Mouse (Mus musculus) kidney, adult 10 weeks (tissue): Measurements from ENCODE around the gene Tmem69. TPM values are rescaled to one million over a fixed set of nuclear protein-coding genes. Genes with fewer than 3 reads are reported as not detected.

Experiments used
- polyA plus RNA-seq: library from polyadenylated mRNA; stranded (reverse); fragments of 350-450 nt; fragmentation: Illumina TruSeq; extraction: RNeasy Lipid Tissue Mini Kit (QIAGEN cat#74804); gene quantifications from one replicate; pipeline ENCODE4 v1.2.3, GENCODE M21; 2014; ENCODE audit warnings: low read depth, low replicate concordance

Gene Tmem69
- 99.4 TPM for polyA plus RNA-seq

GRCm38 (mm10) chr4:116555413-116556300, at the start of gene Tmem69:
Tmem69 (minus strand) TSS chr4:116555936.

GRCm38 (mm10) chr4:116596379-116596778, 40.6 kb upstream of the Tmem69 start, which contains the start of gene Ccdc17:
Ccdc17 (plus strand) TSS chr4:116596654.

GRCm38 (mm10) chr4:116557306-116558121, 1.8 kb upstream of the Tmem69 start, which contains the start of gene Gpbp1l1:
Gpbp1l1 (plus strand) TSS chr4:116557658.

GRCm38 (mm10) chr4:116507425-116508218, 48.1 kb downstream of the Tmem69 start, which contains the start of gene Ipp:
Ipp (plus strand) TSS chr4:116507549.

Other genes with a start within 250 kb of the Tmem69 start
- gene Mast2, start 91.8 kb downstream of the Tmem69 start, polyA plus RNA-seq: 20.3 TPM
- gene Ipp, start 48.4 kb downstream of the Tmem69 start, polyA plus RNA-seq: 33.4 TPM
- 64.3 TPM for gene Gpbp1l1, start 1.7 kb upstream of the Tmem69 start, polyA plus RNA-seq
- 2.7 TPM for gene Ccdc17, start 40.7 kb upstream of the Tmem69 start, polyA plus RNA-seq
- 58.1 TPM for gene Nasp, start 72.0 kb upstream of the Tmem69 start, polyA plus RNA-seq
- gene Akr1a1, start 95.7 kb upstream of the Tmem69 start, polyA plus RNA-seq: 2,483 TPM
- 4,968 TPM for gene Prdx1, start 129.6 kb upstream of the Tmem69 start, polyA plus RNA-seq
- 43.6 TPM for gene Mmachc, start 152.5 kb upstream of the Tmem69 start, polyA plus RNA-seq
- gene Ccdc163, start 152.6 kb upstream of the Tmem69 start, polyA plus RNA-seq: 13.3 TPM
- 7.6 TPM for gene Tesk2, start 165.0 kb upstream of the Tmem69 start, polyA plus RNA-seq